In the genomic region with DNA sequence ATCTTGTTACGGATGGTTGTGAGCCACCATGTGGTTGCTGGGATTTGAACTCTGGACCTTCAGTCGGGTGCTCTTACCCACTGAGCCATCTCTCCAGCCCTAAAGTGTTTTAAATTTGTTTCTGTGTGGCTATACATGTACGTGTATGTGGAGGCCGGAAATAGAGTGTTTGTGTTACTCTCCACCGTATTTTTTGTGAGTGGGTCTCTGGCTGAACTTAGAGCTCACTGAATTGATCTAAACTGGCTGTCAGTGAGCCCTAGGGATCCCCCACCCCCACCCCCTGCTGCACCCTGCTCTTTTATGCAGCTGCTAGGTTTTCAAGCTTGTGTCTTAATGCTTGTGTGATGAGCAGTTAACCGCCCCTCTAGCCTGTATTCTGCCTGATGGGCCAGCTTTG, we compare ENCODE assay signal across 23 mouse cellular contexts. TPM values are rescaled to one million over a fixed set of nuclear protein-coding genes. Genes with fewer than 3 reads are reported as not detected.
DNase-seq lines count a peak whose midpoint lies in the region; ATAC-seq and TF ChIP-seq lines count a peak whose summit lies in the region.
"Had no signal": no experiment of that assay in that cellular context is flagged by ENCODE, and none has a peak within 500 bp of the region (broad histone marks: within the 10 kb centered on the region; RNA-seq: fewer than 3 reads in every experiment).

No protein-coding gene starts in this region.

- H3K27me3 ChIP-seq in forebrain, embryonic 12.5 days = no peaks in the 10 kb centered on the region
- H3K27me3 ChIP-seq in forebrain, postnatal 0 days (ENCODE audit: insufficient read depth, low read length) = no peaks in the 10 kb centered on the region
- H3K27me3 ChIP-seq in hindbrain, embryonic 13.5 days = no peaks in the 10 kb centered on the region
- no peaks in the 10 kb centered on the region; the same call in 1 of the 2 replicates for H3K27me3 ChIP-seq in hindbrain, embryonic 12.5 days
- no peaks in the 10 kb centered on the region for H3K27me3 ChIP-seq in lung, embryonic 14.5 days (ENCODE audit: insufficient read depth, low read length)
- no peaks in the 10 kb centered on the region for H3K27me3 ChIP-seq in liver, embryonic 13.5 days
- H3K27me3 ChIP-seq: CH12.LX; embryonic facial prominence, embryonic 15.5 days; heart, embryonic 15.5 days; limb, embryonic 15.5 days; lung, embryonic 15.5 days had no signal

- DNase-seq in forebrain, postnatal 0 days = no peak
- DNase-seq in lung, embryonic 14.5 days = no peak
- DNase-seq in lung, postnatal 10 days = no peak
- DNase-seq in liver, embryonic 13.5 days = no peak
- DNase-seq in MN1 (ENCODE audit: low spot score) = no peak
- DNase-seq: adrenal gland, postnatal 14 days; cerebellum, adult 2 months; cerebellum, postnatal 25 days; embryo, embryonic 11 days; gastrocnemius, postnatal 10 days; heart, postnatal 4 days; kidney, adult 18-20 months; lung, postnatal 4 days; right cerebral cortex, postnatal 25 days; spleen, adult 18-20 months had no signal

- 0 out of 2 replicates have a peak overlapping the region, but pooled peaks have one; percentile 36 for H3K27ac ChIP-seq in forebrain, embryonic 12.5 days
- H3K27ac ChIP-seq in forebrain, postnatal 0 days (ENCODE audit: low read depth, low read length) = no peak overlapping the region
- no peak overlapping the region for H3K27ac ChIP-seq in hindbrain, embryonic 13.5 days
- no peak overlapping the region for H3K27ac ChIP-seq in hindbrain, embryonic 12.5 days
- H3K27ac ChIP-seq in lung, embryonic 14.5 days (ENCODE audit: low read depth) = no peak overlapping the region
- H3K27ac ChIP-seq in liver, embryonic 13.5 days = no peak overlapping the region

- peaks cover 23% of the 10 kb centered on the region for H3K4me1 ChIP-seq in forebrain, embryonic 12.5 days
- peaks cover 8% of the 10 kb centered on the region; the same call in 1 of the 2 replicates for H3K4me1 ChIP-seq in forebrain, postnatal 0 days (ENCODE audit: insufficient read depth)
- H3K4me1 ChIP-seq in hindbrain, embryonic 13.5 days (replicated peaks) = peaks cover 23% of the 10 kb centered on the region
- H3K4me1 ChIP-seq in hindbrain, embryonic 12.5 days = peaks cover 22% of the 10 kb centered on the region
- 0 out of 2 replicates have a peak, but pooled peaks cover 6% of the 10 kb centered on the region for H3K4me1 ChIP-seq in lung, embryonic 14.5 days (ENCODE audit: insufficient read depth)
- peaks cover 30% of the 10 kb centered on the region for H3K4me1 ChIP-seq in liver, embryonic 13.5 days (replicated peaks)

- TF ChIP-seq CTCF in forebrain, postnatal 0 days (IDR thresholded peaks at IDR 0.05; ENCODE audit: low read depth) = no peak
- TF ChIP-seq CTCF in lung, embryonic 14.5 days (IDR thresholded peaks at IDR 0.05; ENCODE audit: low read depth) = no peak

- no peak for ATAC-seq in forebrain, embryonic 12.5 days (ENCODE audit: low FRiP score)
- ATAC-seq in forebrain, postnatal 0 days = no peak
- ATAC-seq in hindbrain, embryonic 13.5 days (ENCODE audit: low FRiP score) = no peak
- no peak for ATAC-seq in hindbrain, embryonic 12.5 days (ENCODE audit: low FRiP score)
- no peak for ATAC-seq in lung, embryonic 14.5 days (ENCODE audit: insufficient read depth)
- ATAC-seq in liver, embryonic 13.5 days (ENCODE audit: low read depth) = no peak

- no peaks in the 10 kb centered on the region for H3K9me3 ChIP-seq in forebrain, embryonic 12.5 days
- no peaks in the 10 kb centered on the region for H3K9me3 ChIP-seq in forebrain, postnatal 0 days (ENCODE audit: low read length)
- H3K9me3 ChIP-seq in hindbrain, embryonic 13.5 days = no peaks in the 10 kb centered on the region
- no peaks in the 10 kb centered on the region for H3K9me3 ChIP-seq in hindbrain, embryonic 12.5 days (replicated peaks)
- no peaks in the 10 kb centered on the region for H3K9me3 ChIP-seq in lung, embryonic 14.5 days (ENCODE audit: low read depth, low read length)
- H3K9me3 ChIP-seq in liver, embryonic 13.5 days (replicated peaks) = no peaks in the 10 kb centered on the region
- H3K9me3 ChIP-seq: embryonic facial prominence, embryonic 15.5 days; heart, embryonic 15.5 days; limb, embryonic 15.5 days; lung, embryonic 15.5 days had no signal

- H3K4me2 ChIP-seq in forebrain, embryonic 12.5 days = no peak overlapping the region
- no peak overlapping the region for H3K4me2 ChIP-seq in forebrain, postnatal 0 days (ENCODE audit: low read depth)
- H3K4me2 ChIP-seq in hindbrain, embryonic 13.5 days = peak overlapping the region; percentile 68
- no peak overlapping the region for H3K4me2 ChIP-seq in hindbrain, embryonic 12.5 days (replicated peaks)
- peak overlapping the region; percentile 83; the same call in 1 of the 2 replicates for H3K4me2 ChIP-seq in lung, embryonic 14.5 days
- peak overlapping the region; percentile 87; the same call in 1 of the 2 replicates for H3K4me2 ChIP-seq in liver, embryonic 13.5 days

- 0 out of 2 replicates have a peak, but pooled peaks cover 3% of the 10 kb centered on the region for H3K36me3 ChIP-seq in forebrain, embryonic 12.5 days (replicated peaks)
- no peaks in the 10 kb centered on the region for H3K36me3 ChIP-seq in forebrain, postnatal 0 days (ENCODE audit: insufficient read depth)
- H3K36me3 ChIP-seq in hindbrain, embryonic 13.5 days = no peaks in the 10 kb centered on the region
- no peaks in the 10 kb centered on the region for H3K36me3 ChIP-seq in hindbrain, embryonic 12.5 days
- peaks cover 14% of the 10 kb centered on the region; the same call in 1 of the 2 replicates for H3K36me3 ChIP-seq in lung, embryonic 14.5 days (ENCODE audit: insufficient read depth)
- no peaks in the 10 kb centered on the region; the same call in 1 of the 2 replicates for H3K36me3 ChIP-seq in liver, embryonic 13.5 days
- H3K36me3 ChIP-seq: embryonic facial prominence, embryonic 15.5 days; heart, embryonic 15.5 days; lung, embryonic 15.5 days had no signal

- no peak overlapping the region for H3K9ac ChIP-seq in forebrain, embryonic 12.5 days
- no peak overlapping the region for H3K9ac ChIP-seq in forebrain, postnatal 0 days
- H3K9ac ChIP-seq in hindbrain, embryonic 13.5 days = no peak overlapping the region
- no peak overlapping the region for H3K9ac ChIP-seq in hindbrain, embryonic 12.5 days
- H3K9ac ChIP-seq in lung, embryonic 14.5 days = no peak overlapping the region
- no peak overlapping the region for H3K9ac ChIP-seq in liver, embryonic 13.5 days

- 77% methylated on average over 6 of the region's 6 CpGs for WGBS in forebrain, embryonic 12.5 days
- 68% methylated on average over 6 of the region's 6 CpGs for WGBS in forebrain, postnatal 0 days
- 73% methylated on average over 6 of the region's 6 CpGs for WGBS in hindbrain, embryonic 13.5 days
- 78% methylated on average over 6 of the region's 6 CpGs for WGBS in hindbrain, embryonic 12.5 days
- 73% methylated on average over 6 of the region's 6 CpGs for WGBS in lung, embryonic 14.5 days
- WGBS in liver, embryonic 13.5 days (ENCODE audit: insufficient replicate concordance) = 65% methylated on average over 6 of the region's 6 CpGs

- no peak overlapping the region for H3K4me3 ChIP-seq in forebrain, embryonic 12.5 days (replicated peaks)
- H3K4me3 ChIP-seq in forebrain, postnatal 0 days (ENCODE audit: low read depth, low read length) = no peak overlapping the region
- no peak overlapping the region for H3K4me3 ChIP-seq in hindbrain, embryonic 13.5 days
- no peak overlapping the region for H3K4me3 ChIP-seq in hindbrain, embryonic 12.5 days
- H3K4me3 ChIP-seq in lung, embryonic 14.5 days (ENCODE audit: low read depth, low read length) = no peak overlapping the region
- peak overlapping the region; percentile 98; the same call in 1 of the 2 replicates for H3K4me3 ChIP-seq in liver, embryonic 13.5 days (replicated peaks)

RNA-seq across cellular contexts. Expression of a gene that starts 1.2 kb away (rescaled TPM):
- 15.9 and 17.9 TPM in 2 replicates for polyA plus RNA-seq in forebrain, embryonic 12.5 days (2016; fragmentation: Nextera tagmentation; extraction: Ambion mirVana)
- total RNA-seq in forebrain, postnatal 0 days (2014; rRNA removed) = 49.9 and 53.5 TPM in 2 replicates
- polyA plus RNA-seq in forebrain, postnatal 0 days (2015; fragmentation: Nextera tagmentation; extraction: Ambion mirVana) = 10.9 and 18.6 TPM in 2 replicates
- polyA plus RNA-seq in hindbrain, embryonic 13.5 days (2015; fragmentation: Nextera tagmentation; extraction: Ambion mirVana) = 12.6 and 13.0 TPM in 2 replicates
- polyA plus RNA-seq in hindbrain, embryonic 12.5 days (2016; fragmentation: Nextera tagmentation; extraction: Ambion mirVana) = 17.2 and 18.3 TPM in 2 replicates
- polyA plus RNA-seq in lung, embryonic 14.5 days (2014; fragmentation: Nextera tagmentation; extraction: Ambion mirVana) = 25.9 and 27.9 TPM in 2 replicates
- polyA plus RNA-seq in liver, embryonic 13.5 days (2015; fragmentation: Nextera tagmentation; extraction: Ambion mirVana) = 11.1 and 12.6 TPM in 2 replicates

RNA-seq across cellular contexts. Expression of a gene that starts 32.6 kb away (rescaled TPM):
- 853 and 916 TPM in 2 replicates for polyA plus RNA-seq in forebrain, embryonic 12.5 days (2016; fragmentation: Nextera tagmentation; extraction: Ambion mirVana)
- total RNA-seq in forebrain, postnatal 0 days (2014; rRNA removed) = 55.3 and 68.0 TPM in 2 replicates
- polyA plus RNA-seq in forebrain, postnatal 0 days (2015; fragmentation: Nextera tagmentation; extraction: Ambion mirVana) = 185 and 235 TPM in 2 replicates
- 381 and 387 TPM in 2 replicates for polyA plus RNA-seq in hindbrain, embryonic 13.5 days (2015; fragmentation: Nextera tagmentation; extraction: Ambion mirVana)
- polyA plus RNA-seq in hindbrain, embryonic 12.5 days (2016; fragmentation: Nextera tagmentation; extraction: Ambion mirVana) = 520 and 591 TPM in 2 replicates
- 562 and 581 TPM in 2 replicates for polyA plus RNA-seq in lung, embryonic 14.5 days (2014; fragmentation: Nextera tagmentation; extraction: Ambion mirVana)
- polyA plus RNA-seq in liver, embryonic 13.5 days (2015; fragmentation: Nextera tagmentation; extraction: Ambion mirVana) = 109 and 112 TPM in 2 replicates

RNA-seq across cellular contexts. Expression of a gene that starts 43.9 kb away (rescaled TPM):
- 0.31 and 0.63 TPM in 2 replicates for polyA plus RNA-seq in forebrain, embryonic 12.5 days (2016; fragmentation: Nextera tagmentation; extraction: Ambion mirVana)
- 0.23 and 0.90 TPM in 2 replicates for total RNA-seq in forebrain, postnatal 0 days (2014; rRNA removed)
- polyA plus RNA-seq in forebrain, postnatal 0 days (2015; fragmentation: Nextera tagmentation; extraction: Ambion mirVana) = 0.24 and 0.75 TPM in 2 replicates
- 0.42 and 0.48 TPM in 2 replicates for polyA plus RNA-seq in hindbrain, embryonic 13.5 days (2015; fragmentation: Nextera tagmentation; extraction: Ambion mirVana)
- 0.50 and 0.70 TPM in 2 replicates for polyA plus RNA-seq in hindbrain, embryonic 12.5 days (2016; fragmentation: Nextera tagmentation; extraction: Ambion mirVana)
- 1.2 and 2.1 TPM in 2 replicates for polyA plus RNA-seq in lung, embryonic 14.5 days (2014; fragmentation: Nextera tagmentation; extraction: Ambion mirVana)
- 4.7 and 5.3 TPM in 2 replicates for polyA plus RNA-seq in liver, embryonic 13.5 days (2015; fragmentation: Nextera tagmentation; extraction: Ambion mirVana)

Comparison
In these comparisons a context has a peak if more than half of its experiments do, and no peak if none do; other contexts are left out.
1. H3K4me2 ChIP-seq: peak in hindbrain, embryonic 13.5 days (single experiment), lung, embryonic 14.5 days (single experiment) and liver, embryonic 13.5 days (single experiment); none in forebrain, embryonic 12.5 days (single experiment), forebrain, postnatal 0 days (single experiment) and hindbrain, embryonic 12.5 days (single experiment).